Mouse (Mus musculus) heart, embryonic 15.5 days (tissue): ENCODE data around the gene Gm21887. TPM values are rescaled to one million over a fixed set of nuclear protein-coding genes. Genes with fewer than 3 reads are reported as not detected.
"Not testable (repeated sequence)": the region's sequence is repeated elsewhere in the genome, so short reads cannot be mapped to it uniquely, and the experiment has no call there.

Experiments
- ATAC-seq: fragments of 200-750 bp; cut with Nextera tagmentation; replicated peaks from 2 replicates; pipeline ENCODE4 v1.8.0; 2017; ENCODE audit warnings: low read depth, moderate TSS enrichment; ENCODE audit not compliant: insufficient number of reproducible peaks, insufficient read depth, low FRiP score
- H3K27ac ChIP-seq: fragments of 300-500 bp; sonication (generic); 2 replicates; pipeline ENCODE4 v1.5.1; 2015; ENCODE audit warnings: mild to moderate bottlenecking, inconsistent platforms
- H3K27me3 ChIP-seq: fragments of 300-500 bp; sonication (generic); 2 replicates; pipeline ENCODE4 v1.6.1; 2015; ENCODE audit warnings: inconsistent platforms
- H3K36me3 ChIP-seq: fragments of 300-500 bp; sonication (generic); 2 replicates; pipeline ENCODE4 v1.6.1; 2015; ENCODE audit warnings: mild to moderate bottlenecking, inconsistent platforms
- H3K4me1 ChIP-seq: fragments of 300-500 bp; sonication (generic); replicated peaks from 2 replicates; pipeline ENCODE4 v1.6.1; 2015; ENCODE audit warnings: inconsistent platforms
- H3K4me2 ChIP-seq: fragments of 300-500 bp; sonication (generic); 2 replicates; pipeline ENCODE4 v1.6.1; 2015; ENCODE audit warnings: inconsistent platforms, mild to moderate bottlenecking, moderate library complexity
- H3K4me3 ChIP-seq: fragments of 300-500 bp; sonication (generic); 2 replicates; pipeline ENCODE4 v1.5.1; 2015; ENCODE audit warnings: mild to moderate bottlenecking, inconsistent platforms
- H3K9ac ChIP-seq: fragments of 300-500 bp; sonication (generic); 2 replicates; pipeline ENCODE4 v1.6.1; 2015; ENCODE audit warnings: mild to moderate bottlenecking, inconsistent platforms
- H3K9me3 ChIP-seq: fragments of 300-500 bp; sonication (generic); replicated peaks from 2 replicates; pipeline ENCODE4 v1.6.1; 2016; ENCODE audit warnings: inconsistent platforms
- WGBS: fragments of 180-500 bp; shearing (Covaris S2); methylation state at CpG from one replicate; pipeline ENCODE4 v1.1.7; 2015; ENCODE audit warnings: mixed read lengths; 5-methylcytosine and 5-hydroxymethylcytosine counted together
- polyA plus RNA-seq: library from polyadenylated mRNA; unstranded; fragments of >200 nt; fragmentation: Nextera tagmentation; extraction: Ambion mirVana; gene quantifications from 2 replicates; pipeline ENCODE4 v1.2.1, GENCODE M21; 2015

Gm21887 gene
- polyA plus RNA-seq, 1 experiment from 2014 or later = 122 TPM

DNA sequence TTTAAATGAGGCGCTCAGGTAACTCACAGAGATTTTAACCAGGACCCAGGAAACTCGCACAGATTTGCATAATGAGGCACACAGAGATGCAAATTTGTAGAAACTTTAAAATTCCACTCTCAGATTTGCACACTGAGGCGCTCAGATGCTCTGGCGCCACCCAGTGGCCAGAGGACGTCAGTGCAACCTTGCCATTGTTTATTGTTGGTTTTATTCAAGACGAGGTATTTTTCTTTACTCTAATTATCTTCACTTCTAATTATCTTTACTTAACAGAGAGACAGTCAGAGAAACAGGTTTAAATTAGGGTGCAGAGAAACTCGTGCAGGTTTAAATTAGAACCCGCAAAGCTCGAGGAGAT lies 11.2 kb downstream of the Gm21887 start:
- not testable (repeated sequence) for H3K4me2 ChIP-seq, H3K9ac ChIP-seq, H3K4me1 ChIP-seq, H3K27me3 ChIP-seq, H3K4me3 ChIP-seq, H3K27ac ChIP-seq, ATAC-seq
- 50% methylated on average over 9 of the region's 9 CpGs for WGBS
- Histone ChIP-seq H3K9me3 (0 out of 2 replicates have a peak, but pooled peaks cover 17% of the 10 kb centered on the region), H3K36me3 (peaks cover 38% of the 10 kb centered on the region)

DNA sequence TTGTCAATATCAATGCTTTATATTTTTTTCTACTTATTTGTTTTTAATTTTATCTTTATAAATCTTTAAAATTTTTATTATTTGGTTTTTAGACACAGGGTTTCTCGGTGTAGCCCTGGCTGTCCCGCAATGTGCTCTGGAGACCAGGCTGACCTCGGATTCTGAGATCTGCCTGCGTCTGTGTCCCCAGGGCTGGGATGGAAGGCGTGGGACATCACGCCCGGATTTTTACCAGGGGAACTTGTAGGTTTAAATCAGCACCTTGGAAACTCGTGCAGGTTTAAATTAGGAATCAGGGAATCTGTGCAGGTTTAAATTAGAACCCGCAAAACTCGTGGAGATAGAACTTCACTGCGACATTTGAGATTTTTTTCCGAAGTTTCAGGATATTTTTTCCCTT lies 11.7 kb downstream of the Gm21887 start:
- H3K4me2 ChIP-seq = not testable (repeated sequence)

DNA sequence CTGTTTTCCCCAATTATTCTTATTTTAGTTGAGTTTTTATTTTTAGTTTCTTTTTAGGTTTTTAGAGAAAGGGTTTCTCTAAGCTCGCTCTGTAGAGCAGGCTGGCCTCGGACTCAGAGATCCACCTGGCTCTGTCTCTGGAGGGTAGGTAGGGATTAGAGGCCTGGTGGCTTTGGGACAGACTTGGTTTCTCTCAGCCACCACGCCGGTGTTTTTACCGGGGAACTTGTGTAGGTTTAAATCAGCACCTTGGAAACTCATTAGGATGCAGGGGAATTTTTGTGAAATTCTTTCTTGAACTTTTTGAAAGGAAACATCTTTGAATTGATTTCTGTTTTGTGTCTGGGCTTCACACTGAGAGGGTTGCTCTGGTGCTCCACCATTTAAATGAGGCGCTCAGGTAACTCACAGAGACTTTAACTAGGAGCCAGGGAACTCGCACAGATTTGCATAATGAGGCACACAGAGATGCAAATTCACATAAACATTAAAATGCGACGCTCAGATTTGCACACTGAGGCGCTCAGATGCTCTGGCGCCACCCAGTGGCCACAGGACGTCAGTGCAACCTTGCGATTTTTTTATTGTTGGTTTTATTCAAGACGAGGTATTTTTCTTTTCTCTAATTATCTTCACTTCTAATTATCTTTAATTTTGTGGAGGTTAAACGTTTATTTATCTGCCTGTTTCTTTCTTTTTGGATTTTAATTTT lies 12.4 kb downstream of the Gm21887 start:
- WGBS = 50% methylated on average over 15 of the region's 15 CpGs
- not testable (repeated sequence) for H3K4me1 ChIP-seq, H3K4me3 ChIP-seq, H3K4me2 ChIP-seq, ATAC-seq, H3K27ac ChIP-seq, H3K9ac ChIP-seq, H3K27me3 ChIP-seq
- H3K9me3 ChIP-seq = 0 out of 2 replicates have a peak, but pooled peaks cover 17% of the 10 kb centered on the region
- H3K36me3 ChIP-seq = peaks cover 34% of the 10 kb centered on the region

More for the DNA sequence above, 11.7 kb downstream of the Gm21887 start:
- ATAC-seq, H3K4me3 ChIP-seq, H3K4me1 ChIP-seq, H3K27ac ChIP-seq, H3K9ac ChIP-seq, H3K27me3 ChIP-seq: not testable (repeated sequence)
- H3K36me3 ChIP-seq = peaks cover 36% of the 10 kb centered on the region
- WGBS = 72% methylated on average over 12 of the region's 12 CpGs
- H3K9me3 ChIP-seq = 0 out of 2 replicates have a peak, but pooled peaks cover 17% of the 10 kb centered on the region

Other genes starting within 250 kb of the Gm21887 start
- 0.29 and 0.43 TPM in 2 replicates for gene 4933400A11Rik, start 230.0 kb upstream of the Gm21887 start, polyA plus RNA-seq